Mouse (Mus musculus): Measurements from ENCODE around the gene Adh6a. TPM values are rescaled to one million over a fixed set of nuclear protein-coding genes. Genes with fewer than 3 reads are reported as not detected.

Gene Adh6a
- 0.08 TPM in 1 of 2 replicates, not detected in the other for polyA plus RNA-seq (2015; fragmentation: Nextera tagmentation; extraction: Ambion mirVana)

DNA sequence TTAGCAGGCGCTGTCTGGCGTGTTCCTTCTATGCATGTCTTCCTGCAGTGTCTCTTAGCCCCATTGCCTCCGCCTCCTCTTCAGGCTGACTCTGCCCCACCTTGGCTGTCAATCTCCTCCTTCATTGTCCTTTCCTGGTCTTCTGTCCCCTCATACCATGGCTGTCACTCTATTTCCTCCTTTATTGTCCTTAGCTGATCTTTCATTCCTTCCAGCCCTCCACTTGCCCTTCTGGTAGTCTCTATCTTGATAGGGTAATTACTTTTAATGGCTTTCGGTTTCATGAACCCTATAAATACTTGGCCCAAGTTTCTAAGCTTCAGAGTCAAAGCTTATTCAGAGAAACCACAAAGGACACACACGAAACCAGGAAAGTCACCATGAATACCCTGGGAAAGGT is at the start of gene Adh6a:
Adh6a (plus strand) TSS at position 322 of the 400 bp plus-strand sequence.
- Histone ChIP-seq H3K9ac (no peak within 1 kb of the TSS), H3K4me2 (no peak within 1 kb of the TSS), H3K27me3 (replicated peaks) (no peaks in the 10 kb centered on the region), H3K4me1 (no peaks in the 10 kb centered on the region), H3K36me3 (no peaks in the 10 kb centered on the region), H3K27ac (replicated peaks) (no peak within 1 kb of the TSS), H3K4me3 (no peak within 1 kb of the TSS), H3K9me3 (no peaks in the 10 kb centered on the region)
- WGBS: 68% methylated on average over 5 of the region's 5 CpGs
- ATAC-seq (ENCODE audit: extremely low read depth, insufficient number of reproducible peaks, low FRiP score, low TSS enrichment): no peak

- ATAC-seq (ENCODE audit: extremely low read depth, insufficient number of reproducible peaks, low FRiP score, low TSS enrichment): no peak
- no peak overlapping the region for H3K4me3 ChIP-seq
- no peaks in the 10 kb centered on the region for H3K27me3 ChIP-seq (replicated peaks)
- no peak overlapping the region for H3K4me2 ChIP-seq
- H3K27ac ChIP-seq (replicated peaks): no peak overlapping the region
- H3K36me3 ChIP-seq: no peaks in the 10 kb centered on the region
- 68% methylated on average over 3 of the region's 3 CpGs for WGBS
- H3K9me3 ChIP-seq: no peaks in the 10 kb centered on the region
- H3K4me1 ChIP-seq: peaks cover 10% of the 10 kb centered on the region; the same call in 1 of the 2 replicates
- no peak overlapping the region for H3K9ac ChIP-seq
Observed at GRCm38 (mm10) chr3:138264648-138265047, 48.4 kb upstream of the Adh6a start.

GRCm38 (mm10) chr3:138270507-138270906 is 42.6 kb upstream of the Adh6a start:
- WGBS: 28% methylated on average over 1 of the region's 1 CpGs
- H3K4me2 ChIP-seq: no peak overlapping the region
- ATAC-seq (ENCODE audit: extremely low read depth, insufficient number of reproducible peaks, low FRiP score, low TSS enrichment): no peak

GRCm38 (mm10) chr3:138271297-138271696 is 41.8 kb upstream of the Adh6a start:
- WGBS: 80% methylated on average over 2 of the region's 2 CpGs
- no peak for ATAC-seq (ENCODE audit: extremely low read depth, insufficient number of reproducible peaks, low FRiP score, low TSS enrichment)

More at GRCm38 (mm10) chr3:138270507-138270906, 42.6 kb upstream of the Adh6a start:
- no peaks in the 10 kb centered on the region for H3K4me1 ChIP-seq
- H3K27me3 ChIP-seq (replicated peaks): no peaks in the 10 kb centered on the region
- H3K36me3 ChIP-seq: no peaks in the 10 kb centered on the region
- H3K9me3 ChIP-seq: no peaks in the 10 kb centered on the region
- H3K9ac ChIP-seq: no peak overlapping the region
- H3K4me3 ChIP-seq: no peak overlapping the region
- no peak overlapping the region for H3K27ac ChIP-seq (replicated peaks)

DNA sequence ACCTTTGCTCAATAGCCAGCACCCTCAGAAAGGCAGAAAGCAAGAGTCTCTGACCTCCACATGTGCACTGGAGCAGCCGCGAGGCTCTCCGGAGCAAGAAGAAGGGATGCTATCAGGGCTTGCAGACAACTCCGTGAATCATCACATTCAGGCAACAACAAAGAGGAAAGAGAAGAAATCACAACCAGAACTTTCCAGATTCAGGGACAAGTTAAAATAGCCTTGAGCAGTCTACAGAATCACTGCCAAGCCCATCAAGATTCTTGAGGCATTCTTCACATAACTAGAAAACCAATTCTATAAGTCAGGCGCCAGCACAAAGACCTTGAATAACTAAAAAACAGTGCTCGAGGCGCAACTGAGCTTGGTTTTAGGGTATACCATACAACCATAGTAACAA is 40.0 kb upstream of the Adh6a start:
- Histone ChIP-seq H3K9ac (no peak overlapping the region), H3K27ac (replicated peaks) (no peak overlapping the region), H3K4me3 (no peak overlapping the region), H3K4me1 (0 out of 2 replicates have a peak, but pooled peaks cover 8% of the 10 kb centered on the region), H3K27me3 (replicated peaks) (no peaks in the 10 kb centered on the region), H3K4me2 (no peak overlapping the region), H3K36me3 (no peaks in the 10 kb centered on the region), H3K9me3 (no peaks in the 10 kb centered on the region)
- ATAC-seq (ENCODE audit: extremely low read depth, insufficient number of reproducible peaks, low FRiP score, low TSS enrichment): no peak
- 72% methylated on average over 7 of the region's 7 CpGs for WGBS

More at GRCm38 (mm10) chr3:138271297-138271696, 41.8 kb upstream of the Adh6a start:
- no peaks in the 10 kb centered on the region for H3K36me3 ChIP-seq
- H3K27me3 ChIP-seq (replicated peaks): no peaks in the 10 kb centered on the region
- no peak overlapping the region for H3K4me3 ChIP-seq
- no peak overlapping the region for H3K4me2 ChIP-seq
- H3K9me3 ChIP-seq: no peaks in the 10 kb centered on the region
- H3K27ac ChIP-seq (replicated peaks): no peak overlapping the region
- no peaks in the 10 kb centered on the region for H3K4me1 ChIP-seq
- no peak overlapping the region for H3K9ac ChIP-seq

DNA sequence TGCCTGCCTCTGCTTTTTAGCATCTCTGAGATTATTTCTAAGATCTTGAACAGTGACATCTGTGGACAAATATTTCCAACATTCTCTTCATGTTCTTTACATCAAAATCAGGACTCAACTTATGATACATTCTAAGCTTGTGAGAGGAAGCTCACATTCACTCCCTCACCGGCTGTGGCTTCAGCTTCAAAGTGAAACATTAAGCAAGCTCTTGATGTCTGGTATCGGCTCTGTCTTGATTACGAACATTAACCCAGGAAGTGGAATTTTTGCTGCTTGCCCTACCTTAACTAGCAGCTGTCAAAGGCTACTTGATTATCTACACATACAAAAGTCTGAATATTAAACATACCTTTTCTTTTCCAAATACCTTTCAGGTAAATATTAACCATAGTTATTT is 38.0 kb upstream of the Adh6a start:
- 64% methylated on average over 3 of the region's 3 CpGs for WGBS

DNA sequence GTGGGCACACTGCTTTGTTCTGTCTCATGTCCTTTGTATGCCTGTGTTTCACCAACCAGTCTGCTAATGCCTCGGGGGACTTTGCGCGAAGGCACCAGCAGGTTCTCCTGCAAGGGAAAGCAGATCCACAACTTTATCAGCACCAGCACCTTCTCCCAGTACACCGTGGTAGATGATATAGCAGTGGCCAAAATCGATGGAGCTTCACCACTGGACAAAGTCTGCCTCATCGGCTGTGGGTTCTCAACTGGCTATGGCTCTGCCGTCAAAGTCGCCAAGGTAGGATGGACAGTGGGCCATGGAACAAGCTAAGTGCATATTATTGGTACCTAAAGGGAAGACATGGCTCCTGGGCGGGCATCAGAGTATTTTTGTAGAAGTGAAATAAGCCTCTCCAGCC is 30.5 kb upstream of the Adh6a start:
- Histone ChIP-seq H3K4me1 (peaks cover 6% of the 10 kb centered on the region; the same call in 1 of the 2 replicates), H3K9me3 (no peaks in the 10 kb centered on the region), H3K4me2 (no peak overlapping the region), H3K27me3 (replicated peaks) (no peaks in the 10 kb centered on the region), H3K4me3 (no peak overlapping the region), H3K36me3 (no peaks in the 10 kb centered on the region), H3K27ac (replicated peaks) (no peak overlapping the region), H3K9ac (no peak overlapping the region)
- ATAC-seq (ENCODE audit: extremely low read depth, insufficient number of reproducible peaks, low FRiP score, low TSS enrichment): no peak
- WGBS: 89% methylated on average over 9 of the region's 9 CpGs

More for the DNA sequence above, 38.0 kb upstream of the Adh6a start:
- no peaks in the 10 kb centered on the region for H3K9me3 ChIP-seq
- ATAC-seq (ENCODE audit: extremely low read depth, insufficient number of reproducible peaks, low FRiP score, low TSS enrichment): no peak
- 0 out of 2 replicates have a peak, but pooled peaks cover 8% of the 10 kb centered on the region for H3K4me1 ChIP-seq
- no peak overlapping the region for H3K4me2 ChIP-seq
- no peak overlapping the region for H3K9ac ChIP-seq
- no peaks in the 10 kb centered on the region for H3K36me3 ChIP-seq
- H3K4me3 ChIP-seq: no peak overlapping the region
- no peaks in the 10 kb centered on the region for H3K27me3 ChIP-seq (replicated peaks)
- H3K27ac ChIP-seq (replicated peaks): no peak overlapping the region

DNA sequence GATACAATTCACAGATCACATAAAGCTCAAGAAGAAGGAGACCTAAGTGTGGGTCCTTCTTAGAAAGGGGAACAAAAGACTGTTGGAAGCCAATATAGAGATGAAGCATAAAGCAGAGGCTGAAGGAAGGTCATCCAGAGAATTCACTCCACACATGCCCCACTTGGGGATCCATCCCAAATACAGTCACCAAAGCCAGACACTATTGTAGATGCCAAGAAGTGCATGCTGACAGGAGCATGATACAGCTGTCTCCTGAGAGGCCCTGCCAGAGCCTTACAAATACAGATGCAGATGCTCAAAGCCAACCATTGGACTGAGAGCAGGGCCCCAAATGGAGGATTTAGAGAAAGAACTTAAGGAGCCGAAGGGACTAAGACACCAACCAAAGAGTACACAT is 29.3 kb upstream of the Adh6a start:
- Histone ChIP-seq H3K4me2 (no peak overlapping the region), H3K9me3 (no peaks in the 10 kb centered on the region), H3K27me3 (replicated peaks) (no peaks in the 10 kb centered on the region), H3K36me3 (no peaks in the 10 kb centered on the region), H3K27ac (replicated peaks) (no peak overlapping the region), H3K4me3 (no peak overlapping the region), H3K4me1 (peaks cover 5% of the 10 kb centered on the region; the same call in 1 of the 2 replicates), H3K9ac (no peak overlapping the region)
- WGBS: 85% methylated on average over 1 of the region's 1 CpGs
- ATAC-seq (ENCODE audit: extremely low read depth, insufficient number of reproducible peaks, low FRiP score, low TSS enrichment): no peak

GRCm38 (mm10) chr3:138285986-138286385 is 27.1 kb upstream of the Adh6a start:
- whole genome bisulfite sequencing: 88% methylated on average over 7 of the region's 7 CpGs
- H3K36me3 ChIP-seq: no peaks in the 10 kb centered on the region

GRCm38 (mm10) chr3:138287686-138288085 is 25.4 kb upstream of the Adh6a start:
- no peaks in the 10 kb centered on the region for H3K36me3 ChIP-seq
- no peaks in the 10 kb centered on the region for H3K4me1 ChIP-seq
- H3K27ac ChIP-seq (replicated peaks): no peak overlapping the region
- no peaks in the 10 kb centered on the region for H3K9me3 ChIP-seq
- no peaks in the 10 kb centered on the region for H3K27me3 ChIP-seq (replicated peaks)
- no peak overlapping the region for H3K9ac ChIP-seq
- ATAC-seq (ENCODE audit: extremely low read depth, insufficient number of reproducible peaks, low FRiP score, low TSS enrichment): no peak
- H3K4me2 ChIP-seq: no peak overlapping the region
- 85% methylated on average over 4 of the region's 4 CpGs for WGBS
- H3K4me3 ChIP-seq: no peak overlapping the region

More at GRCm38 (mm10) chr3:138285986-138286385, 27.1 kb upstream of the Adh6a start:
- H3K9ac ChIP-seq: no peak overlapping the region
- ATAC-seq (ENCODE audit: extremely low read depth, insufficient number of reproducible peaks, low FRiP score, low TSS enrichment): no peak
- H3K4me2 ChIP-seq: no peak overlapping the region
- no peaks in the 10 kb centered on the region for H3K27me3 ChIP-seq (replicated peaks)
- no peak overlapping the region for H3K4me3 ChIP-seq
- H3K9me3 ChIP-seq: no peaks in the 10 kb centered on the region
- no peak overlapping the region for H3K27ac ChIP-seq (replicated peaks)
- no peaks in the 10 kb centered on the region for H3K4me1 ChIP-seq

- Histone ChIP-seq H3K27me3 (replicated peaks) (no peaks in the 10 kb centered on the region), H3K4me3 (no peak overlapping the region), H3K9me3 (peaks cover 9% of the 10 kb centered on the region), H3K9ac (no peak overlapping the region), H3K4me1 (no peaks in the 10 kb centered on the region), H3K36me3 (no peaks in the 10 kb centered on the region), H3K4me2 (no peak overlapping the region), H3K27ac (replicated peaks) (no peak overlapping the region)
- ATAC-seq (ENCODE audit: extremely low read depth, insufficient number of reproducible peaks, low FRiP score, low TSS enrichment): no peak
- WGBS: 69% methylated on average over 2 of the region's 2 CpGs
Observed at GRCm38 (mm10) chr3:138290672-138291071, 22.4 kb upstream of the Adh6a start.

- Histone ChIP-seq H3K9me3 (peaks cover 10% of the 10 kb centered on the region), H3K27me3 (replicated peaks) (no peaks in the 10 kb centered on the region), H3K9ac (no peak overlapping the region), H3K4me2 (no peak overlapping the region), H3K4me3 (no peak overlapping the region), H3K36me3 (no peaks in the 10 kb centered on the region), H3K4me1 (no peaks in the 10 kb centered on the region), H3K27ac (replicated peaks) (no peak overlapping the region)
- ATAC-seq (ENCODE audit: extremely low read depth, insufficient number of reproducible peaks, low FRiP score, low TSS enrichment): no peak
- 85% methylated on average over 4 of the region's 4 CpGs for WGBS
Observed at GRCm38 (mm10) chr3:138291529-138292117, 21.5 kb upstream of the Adh6a start.
